14 mouse cellular contexts compared by ENCODE assay signal in genomic region chr10:98629248-98629647, GRCm38 (mm10).
"Had no signal": no experiment of that assay in that cellular context is flagged by ENCODE, and none has a peak within 500 bp of the region (broad histone marks: within the 10 kb centered on the region; RNA-seq: fewer than 3 reads in every experiment).

No protein-coding gene starts in this region.

- H3K27ac ChIP-seq: left cerebral cortex, adult 2 months; limb, embryonic 10.5 days; liver, embryonic 15.5 days; macrophage; midbrain, embryonic 12.5 days; neural tube, embryonic 15.5 days had no signal

- H3K36me3 ChIP-seq: limb, embryonic 10.5 days; liver, embryonic 15.5 days; midbrain, embryonic 12.5 days; neural tube, embryonic 15.5 days had no signal

- ATAC-seq: midbrain, embryonic 16.5 days had no signal

- H3K4me3 ChIP-seq: left cerebral cortex, adult 2 months; limb, embryonic 10.5 days; liver, embryonic 15.5 days; midbrain, embryonic 12.5 days; neural tube, embryonic 15.5 days had no signal

- H3K9me3 ChIP-seq: limb, embryonic 10.5 days; liver, embryonic 15.5 days; midbrain, embryonic 12.5 days; neural tube, embryonic 15.5 days had no signal

- H3K4me2 ChIP-seq: liver, embryonic 11.5 days; liver, embryonic 15.5 days; midbrain, embryonic 12.5 days; neural tube, embryonic 15.5 days had no signal

- DNase-seq: kidney, adult 11 months; lung, adult 2 months; lung, postnatal 10 days; right cerebral cortex, adult 18-20 months; right cerebral cortex, postnatal 25 days; thymus, postnatal 36 days had no signal

- H3K4me1 ChIP-seq: limb, embryonic 10.5 days; midbrain, embryonic 12.5 days had no signal

- H3K27me3 ChIP-seq: midbrain, embryonic 12.5 days; neural tube, embryonic 15.5 days had no signal

- H3K9ac ChIP-seq: liver, embryonic 15.5 days; midbrain, embryonic 12.5 days; neural tube, embryonic 15.5 days had no signal
